Mouse (Mus musculus) forebrain, postnatal 0 days (tissue): ENCODE results near the gene Adra2c. TPM values are rescaled to one million over a fixed set of nuclear protein-coding genes. Genes with fewer than 3 reads are reported as not detected.

Experiments
- ATAC-seq: fragments of 200-750 bp; cut with Nextera tagmentation; 2 replicates; pipeline ENCODE4 v1.8.0; 2017; ENCODE audit warnings: mild to moderate bottlenecking, moderate library complexity
- DNase-seq: peaks from one replicate; pipeline ENCODE4 v3.0.0-alpha.2; 2015
- H3K27ac ChIP-seq: fragments of 300-500 bp; sonication (generic); 2 replicates; pipeline ENCODE4 v1.5.1; 2014; ENCODE audit warnings: low read depth, mild to moderate bottlenecking, antibody characterized with exemption, low read length, moderate library complexity, mixed read lengths
- H3K27me3 ChIP-seq: fragments of 300-500 bp; sonication (generic); 2 replicates; pipeline ENCODE4 v1.6.1; 2014; ENCODE audit warnings: mild to moderate bottlenecking, low read length, mixed read lengths; ENCODE audit not compliant: insufficient read depth
- H3K36me3 ChIP-seq: fragments of 300-500 bp; sonication (generic); 2 replicates; pipeline ENCODE4 v1.6.1; 2014; ENCODE audit warnings: mild to moderate bottlenecking, moderate library complexity; ENCODE audit not compliant: insufficient read depth
- H3K4me1 ChIP-seq: fragments of 300-500 bp; sonication (generic); 2 replicates; pipeline ENCODE4 v1.6.1; 2014; ENCODE audit warnings: antibody characterized with exemption; ENCODE audit not compliant: insufficient read depth
- H3K4me2 ChIP-seq: fragments of 300-500 bp; sonication (generic); 2 replicates; pipeline ENCODE4 v1.6.1; 2014; ENCODE audit warnings: low read depth, mild to moderate bottlenecking, moderate library complexity
- H3K4me3 ChIP-seq: fragments of 300-500 bp; sonication (generic); 2 replicates; pipeline ENCODE4 v1.5.1; 2014; ENCODE audit warnings: low read depth, low read length, mixed read lengths
- H3K9ac ChIP-seq: fragments of 300-500 bp; sonication (generic); 2 replicates; pipeline ENCODE4 v1.6.1; 2014; ENCODE audit warnings: mild to moderate bottlenecking
- H3K9me3 ChIP-seq: fragments of 300-500 bp; sonication (generic); 2 replicates; pipeline ENCODE4 v1.6.1; 2016; ENCODE audit warnings: low read length
- CTCF ChIP-seq: sonication (generic); IDR thresholded peaks from 2 replicates; pipeline ENCODE4 v1.5.1; 2016; ENCODE audit warnings: antibody characterized with exemption, control low read depth, low read depth
- WGBS: fragments of 180-500 bp; shearing (Covaris S2); extraction: QIAGEN DNeasy Blood & Tissue Kit; methylation state at CpG from one replicate; pipeline ENCODE4 v1.1.7; 2014; 5-methylcytosine and 5-hydroxymethylcytosine counted together
- polyA plus RNA-seq: library from polyadenylated mRNA; unstranded; fragments of >200 nt; fragmentation: Nextera tagmentation; extraction: Ambion mirVana; gene quantifications from 2 replicates; pipeline ENCODE4 v1.2.1, GENCODE M21; 2015
- total RNA-seq: library from RNA; depleted of rRNA; stranded (reverse); fragments of >200 nt; gene quantifications from 2 replicates; pipeline ENCODE4 v1.2.3, GENCODE M21; 2014

Gene Adra2c
- total and polyA plus RNA-seq, 2 experiments from 2014 or later = 1.7 to 10.7 TPM

DNA sequence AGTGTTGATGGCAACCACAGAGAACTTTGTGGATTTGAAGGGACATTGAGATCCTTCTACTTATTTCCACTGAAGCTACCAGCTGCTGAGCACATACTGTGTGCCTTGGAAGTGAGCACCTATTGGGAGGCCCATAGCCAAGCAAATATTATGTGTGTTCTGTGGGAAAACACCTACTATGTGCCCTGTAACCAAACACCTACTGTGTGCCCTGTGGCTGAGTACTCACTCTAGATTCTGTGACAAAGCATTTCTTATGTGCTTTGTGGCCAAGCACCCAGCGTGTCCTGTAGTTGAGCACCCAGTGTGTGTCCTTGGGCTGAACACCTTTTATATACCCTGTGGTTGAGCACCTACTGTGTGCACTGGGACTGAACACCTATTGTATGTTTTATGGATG lies 28.6 kb downstream of the Adra2c start:
- no peak overlapping the region for H3K4me2 ChIP-seq
- H3K27ac ChIP-seq = no peak overlapping the region
- H3K36me3 ChIP-seq = no peaks in the 10 kb centered on the region
- H3K4me1 ChIP-seq = no peaks in the 10 kb centered on the region
- H3K9ac ChIP-seq = no peak overlapping the region
- H3K27me3 ChIP-seq = no peaks in the 10 kb centered on the region
- H3K9me3 ChIP-seq = no peaks in the 10 kb centered on the region
- DNase-seq = no peak
- no peak for ATAC-seq
- no peak for TF ChIP-seq CTCF
- WGBS = 97% methylated on average over 1 of the region's 1 CpGs
- H3K4me3 ChIP-seq = no peak overlapping the region

DNA sequence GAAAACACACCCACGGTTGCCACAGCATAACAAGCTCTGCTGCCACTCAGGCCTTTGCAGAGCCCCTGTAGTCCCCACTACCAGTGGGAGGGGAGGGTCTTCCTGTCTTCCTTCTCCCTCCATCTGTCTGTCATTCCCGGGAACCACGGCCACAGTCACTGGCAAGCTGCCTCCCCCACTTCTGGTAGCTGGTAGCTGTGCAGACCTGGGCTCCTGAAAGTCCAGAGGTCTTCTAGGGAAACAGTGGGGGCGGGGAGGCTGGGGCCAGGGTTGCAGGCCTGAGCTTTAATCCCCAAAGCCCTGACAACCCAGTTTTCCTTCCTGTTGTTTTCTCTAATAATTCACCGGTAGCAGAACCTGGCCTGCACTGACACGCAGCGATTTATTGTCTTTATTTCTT lies 31.7 kb downstream of the Adra2c start:
- no peak overlapping the region for H3K27ac ChIP-seq
- WGBS = 41% methylated on average over 7 of the region's 7 CpGs

DNA sequence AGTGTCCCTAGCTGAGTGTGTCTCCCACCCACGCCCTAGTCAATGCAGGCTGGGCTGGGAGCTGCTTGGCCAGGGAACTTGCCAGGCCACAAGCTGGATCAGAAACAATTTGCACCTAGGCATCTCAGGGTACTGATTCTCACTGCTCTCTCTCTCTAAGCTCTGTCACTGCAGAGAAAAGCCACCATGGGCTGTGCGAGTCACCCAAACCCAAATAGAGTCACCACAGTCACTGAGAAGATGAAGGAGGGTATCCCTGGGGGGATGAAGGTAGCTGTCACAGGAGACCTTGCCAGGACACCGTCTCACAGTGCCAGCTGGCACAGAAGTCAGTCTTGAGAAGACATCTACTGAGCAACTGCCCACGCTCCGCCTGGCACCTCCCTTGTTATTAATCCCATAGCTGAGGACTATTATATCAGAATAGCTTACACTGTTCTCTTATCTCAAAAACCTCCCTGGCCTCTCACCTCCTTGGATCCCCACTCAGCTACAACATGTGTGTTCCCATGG lies 33.7 kb downstream of the Adra2c start:
- Histone ChIP-seq H3K9me3 (no peaks in the 10 kb centered on the region), H3K36me3 (no peaks in the 10 kb centered on the region), H3K4me1 (peaks cover 12% of the 10 kb centered on the region; the same call in 1 of the 2 replicates), H3K27me3 (peaks cover 4% of the 10 kb centered on the region; the same call in 1 of the 2 replicates), H3K4me3 (no peak overlapping the region), H3K27ac (no peak overlapping the region), H3K4me2 (no peak overlapping the region), H3K9ac (no peak overlapping the region)
- ATAC-seq (no peak), DNase-seq (no peak)
- WGBS = 82% methylated on average over 5 of the region's 5 CpGs
- no peak for TF ChIP-seq CTCF

More for the DNA sequence above, 31.7 kb downstream of the Adra2c start:
- Histone ChIP-seq H3K9ac (no peak overlapping the region), H3K9me3 (no peaks in the 10 kb centered on the region), H3K4me1 (peaks cover 12% of the 10 kb centered on the region; the same call in 1 of the 2 replicates), H3K36me3 (no peaks in the 10 kb centered on the region), H3K4me2 (no peak overlapping the region), H3K27me3 (peaks cover 4% of the 10 kb centered on the region; the same call in 1 of the 2 replicates), H3K4me3 (no peak overlapping the region)
- ATAC-seq (no peak), DNase-seq (no peak)
- no peak for TF ChIP-seq CTCF

DNA sequence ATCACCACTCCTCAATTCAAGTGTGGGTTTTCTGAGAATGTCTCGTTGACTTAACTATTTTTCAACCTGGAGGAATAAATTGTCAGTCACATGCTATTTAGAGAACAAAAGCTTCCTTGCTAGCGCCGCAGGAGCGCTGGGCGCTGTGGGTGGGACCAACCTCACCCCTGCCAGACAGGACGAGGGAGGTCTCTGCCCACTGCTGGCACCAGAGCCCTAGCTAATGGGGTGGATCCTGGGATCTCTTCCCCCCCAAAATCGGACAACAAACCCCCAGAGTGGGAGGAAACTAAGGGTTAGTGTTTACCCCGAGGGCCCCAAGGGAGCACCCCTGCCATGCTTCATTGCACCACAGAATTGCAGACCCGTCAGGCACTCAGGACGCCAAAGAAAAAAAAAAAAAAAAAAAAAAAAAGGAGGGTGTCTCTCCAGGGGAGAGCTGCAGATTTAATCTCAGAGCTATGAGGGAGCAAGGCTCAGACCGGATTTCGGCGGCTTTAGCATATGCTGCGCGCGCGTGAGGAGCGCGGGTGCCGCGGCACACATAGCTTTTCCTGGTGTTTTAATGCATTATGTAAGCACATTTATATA lies 35.2 kb downstream of the Adra2c start:
- no peaks in the 10 kb centered on the region for H3K9me3 ChIP-seq
- H3K36me3 ChIP-seq = no peaks in the 10 kb centered on the region
- TF ChIP-seq CTCF = no peak
- H3K4me2 ChIP-seq = peak overlapping the region; percentile 67
- peak overlapping the region; percentile 69 for H3K9ac ChIP-seq
- H3K27ac ChIP-seq = 0 out of 2 replicates have a peak overlapping the region, but pooled peaks have one; percentile 45
- ATAC-seq (peak; percentile 93), DNase-seq (peak; percentile 76)
- H3K4me1 ChIP-seq = peaks cover 12% of the 10 kb centered on the region; the same call in 1 of the 2 replicates
- peak overlapping the region; percentile 28 for H3K4me3 ChIP-seq
- H3K27me3 ChIP-seq = peaks cover 4% of the 10 kb centered on the region; the same call in 1 of the 2 replicates
- WGBS = under 1% methylated on average over 21 of the region's 21 CpGs

DNA sequence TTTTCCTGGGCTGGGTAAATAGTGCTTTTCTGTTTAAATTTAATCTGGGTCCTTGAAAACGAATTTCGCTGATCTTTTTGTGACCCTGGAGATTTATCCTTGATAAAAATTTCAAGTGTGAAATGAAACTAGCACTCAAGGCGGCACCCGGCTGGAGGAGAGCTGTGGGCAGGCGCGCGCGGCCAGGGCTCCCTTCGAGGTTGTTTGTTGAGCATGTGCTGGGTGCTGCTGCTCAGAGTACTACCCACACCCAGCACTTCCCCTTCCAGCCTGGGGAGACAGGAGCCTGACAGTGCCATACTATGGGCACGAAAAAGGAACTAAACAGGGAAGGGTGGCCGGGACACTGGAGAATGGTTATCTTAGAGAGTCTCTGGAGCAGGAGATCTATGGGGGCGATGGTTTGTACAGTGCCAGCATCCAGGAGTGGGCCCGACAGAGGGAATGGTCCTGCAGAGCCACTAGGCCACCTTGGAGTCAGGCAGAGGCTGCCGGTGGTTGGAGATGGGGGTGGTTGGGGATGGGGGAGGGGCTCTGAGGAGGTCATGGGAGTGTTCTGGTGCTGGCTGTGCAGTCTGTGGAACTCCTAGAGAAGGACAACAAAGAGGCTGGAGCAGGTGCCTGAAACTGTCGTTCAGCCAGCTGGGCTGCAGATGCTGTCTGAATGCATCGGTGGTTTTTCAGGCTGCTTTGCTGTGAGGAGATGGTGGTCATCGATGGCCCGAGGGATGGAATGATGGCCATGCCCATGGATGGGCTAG lies 35.9 kb downstream of the Adra2c start:
- Histone ChIP-seq H3K4me1 (peaks cover 12% of the 10 kb centered on the region; the same call in 1 of the 2 replicates), H3K27ac (no peak overlapping the region), H3K4me3 (peak overlapping the region; percentile 28), H3K4me2 (peak overlapping the region; percentile 67), H3K9ac (peak overlapping the region; percentile 69), H3K36me3 (no peaks in the 10 kb centered on the region), H3K9me3 (no peaks in the 10 kb centered on the region), H3K27me3 (peaks cover 4% of the 10 kb centered on the region; the same call in 1 of the 2 replicates)
- ATAC-seq (peak; percentile 75), DNase-seq (peak; percentile 16)
- no peak for TF ChIP-seq CTCF
- WGBS = 18% methylated on average over 18 of the region's 18 CpGs

DNA sequence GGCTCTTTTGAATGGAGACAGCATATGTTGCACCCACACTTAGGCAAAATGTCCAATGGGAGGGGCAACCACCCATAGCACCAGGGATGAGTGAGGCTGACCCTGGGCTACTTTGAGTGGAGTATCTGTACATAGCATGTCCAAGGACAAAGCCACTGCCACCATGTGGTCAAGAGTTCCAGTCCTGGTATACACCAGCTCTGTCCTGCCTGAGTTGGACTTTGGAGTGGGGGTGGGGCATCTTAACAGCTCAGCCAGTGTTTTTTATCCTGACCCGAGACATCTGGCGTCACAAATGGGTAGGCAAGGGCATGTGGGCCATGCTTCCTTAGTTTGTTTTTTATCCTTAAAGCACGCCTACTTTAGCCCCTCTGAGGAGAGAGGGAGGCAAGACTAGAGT lies 36.5 kb downstream of the Adra2c start:
- Histone ChIP-seq H3K4me2 (no peak overlapping the region), H3K27me3 (peaks cover 4% of the 10 kb centered on the region; the same call in 1 of the 2 replicates), H3K27ac (no peak overlapping the region), H3K9me3 (no peaks in the 10 kb centered on the region), H3K4me3 (no peak overlapping the region), H3K9ac (0 out of 2 replicates have a peak overlapping the region, but pooled peaks have one; percentile 69), H3K36me3 (no peaks in the 10 kb centered on the region), H3K4me1 (peaks cover 12% of the 10 kb centered on the region; the same call in 1 of the 2 replicates)
- 70% methylated on average over 3 of the region's 3 CpGs for WGBS
- TF ChIP-seq CTCF = no peak
- ATAC-seq (no peak), DNase-seq (no peak)
